Mouse (Mus musculus) stomach, embryonic 16.5 days (tissue): ENCODE measurements at regions not wholly inside any gene's neighbourhood (a gene's known extent, or its start where the extent isn't known, plus 50 kb on each side); places are given as distances from the start of the nearest gene placed in this dataset.

Experiments
- ATAC-seq: fragments of 200-750 bp; cut with Nextera tagmentation; 2 replicates; pipeline ENCODE4 v1.8.0; 2017; ENCODE audit warnings: moderate number of reproducible peaks, moderate TSS enrichment; ENCODE audit not compliant: insufficient read depth, low FRiP score
- H3K27ac ChIP-seq: fragments of 300-500 bp; sonication (generic); 2 replicates; pipeline ENCODE4 v1.5.1; 2014; ENCODE audit warnings: low read length
- H3K27me3 ChIP-seq: fragments of 300-500 bp; sonication (generic); 2 replicates; pipeline ENCODE4 v1.6.1; 2014; ENCODE audit warnings: low read length, control low read depth, mixed read lengths; ENCODE audit not compliant: control insufficient read depth, insufficient read depth
- H3K36me3 ChIP-seq: fragments of 300-500 bp; sonication (generic); 2 replicates; pipeline ENCODE4 v1.6.1; 2014; ENCODE audit warnings: low read length; ENCODE audit not compliant: control insufficient read depth, insufficient read depth
- H3K4me1 ChIP-seq: fragments of 300-500 bp; sonication (generic); 2 replicates; pipeline ENCODE4 v1.6.1; 2014; ENCODE audit warnings: low read length, control low read depth, mixed read lengths; ENCODE audit not compliant: control insufficient read depth, insufficient read depth
- H3K4me2 ChIP-seq: fragments of 300-500 bp; sonication (generic); 2 replicates; pipeline ENCODE4 v1.6.1; 2014; ENCODE audit warnings: low read depth, low read length, mixed read lengths
- H3K4me3 ChIP-seq: fragments of 300-500 bp; sonication (generic); replicated peaks from 2 replicates; pipeline ENCODE4 v1.5.1; 2014; ENCODE audit warnings: mild to moderate bottlenecking, low read length
- H3K9ac ChIP-seq: fragments of 300-500 bp; sonication (generic); 2 replicates; pipeline ENCODE4 v1.6.1; 2014; ENCODE audit warnings: low read length
- H3K9me3 ChIP-seq: fragments of 300-500 bp; sonication (generic); replicated peaks from 2 replicates; pipeline ENCODE4 v1.6.1; 2016; ENCODE audit warnings: low read length, control low read depth; ENCODE audit not compliant: control insufficient read depth
- whole genome bisulfite sequencing: fragments of 180-500 bp; shearing (Covaris S2); extraction: QIAGEN DNeasy Blood & Tissue Kit; methylation state at CpG from one replicate; pipeline ENCODE4 v1.1.7; 2014; 5-methylcytosine and 5-hydroxymethylcytosine counted together

GRCm38 (mm10) chr3:149705724-149706123, 715.4 kb upstream of the Adgrl2 start:
- no peak for ATAC-seq
- Histone ChIP-seq H3K9me3 (no peaks in the 10 kb centered on the region), H3K27ac (no peak overlapping the region), H3K4me2 (no peak overlapping the region), H3K9ac (no peak overlapping the region), H3K36me3 (no peaks in the 10 kb centered on the region), H3K4me3 (no peak overlapping the region), H3K27me3 (no peaks in the 10 kb centered on the region), H3K4me1 (no peaks in the 10 kb centered on the region)
- 89% methylated on average over 10 of the region's 10 CpGs for WGBS

DNA sequence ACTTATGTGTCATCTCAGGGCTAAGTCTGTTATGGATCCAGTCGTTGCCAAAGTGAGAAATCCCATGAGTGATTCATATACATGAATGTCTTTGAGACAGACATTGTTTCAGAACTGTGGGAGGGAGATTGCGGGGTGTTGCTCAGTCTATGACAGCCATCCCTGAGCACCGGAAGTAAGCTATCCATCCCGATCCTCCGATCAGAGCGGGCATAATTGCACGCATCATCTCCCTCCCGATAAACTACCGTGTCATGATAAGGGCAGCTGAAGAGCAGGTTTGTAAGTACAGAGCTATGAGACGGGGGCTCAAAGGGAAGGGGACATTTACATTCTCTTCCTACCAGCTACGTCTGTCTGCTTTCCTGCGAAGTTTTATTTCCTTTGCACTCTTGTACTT, 715.0 kb upstream of the Adgrl2 start:
- WGBS: 89% methylated on average over 12 of the region's 12 CpGs
- Histone ChIP-seq H3K4me3 (no peak overlapping the region), H3K27me3 (no peaks in the 10 kb centered on the region), H3K9me3 (no peaks in the 10 kb centered on the region), H3K36me3 (no peaks in the 10 kb centered on the region), H3K4me2 (no peak overlapping the region), H3K9ac (no peak overlapping the region), H3K4me1 (no peaks in the 10 kb centered on the region), H3K27ac (no peak overlapping the region)
- no peak for ATAC-seq

- Histone ChIP-seq H3K4me2 (no peak overlapping the region), H3K4me3 (no peak overlapping the region), H3K27me3 (no peaks in the 10 kb centered on the region), H3K27ac (no peak overlapping the region), H3K4me1 (no peaks in the 10 kb centered on the region), H3K9ac (no peak overlapping the region), H3K9me3 (no peaks in the 10 kb centered on the region), H3K36me3 (no peaks in the 10 kb centered on the region)
- ATAC-seq: no peak
- WGBS: 79% methylated on average over 4 of the region's 4 CpGs
These were observed 714.1 kb upstream of the Adgrl2 start for GRCm38 (mm10) chr3:149704478-149704877.

- no peaks in the 10 kb centered on the region for H3K36me3 ChIP-seq
- H3K4me2 ChIP-seq: no peak overlapping the region
- no peaks in the 10 kb centered on the region for H3K9me3 ChIP-seq
- no peak overlapping the region for H3K4me3 ChIP-seq
- H3K9ac ChIP-seq: no peak overlapping the region
- no peaks in the 10 kb centered on the region for H3K27me3 ChIP-seq
- H3K27ac ChIP-seq: no peak overlapping the region
- H3K4me1 ChIP-seq: no peaks in the 10 kb centered on the region
- WGBS: 80% methylated on average over 4 of the region's 4 CpGs
- no peak for ATAC-seq
These were observed 693.2 kb upstream of the Adgrl2 start for GRCm38 (mm10) chr3:149683561-149683960.

DNA sequence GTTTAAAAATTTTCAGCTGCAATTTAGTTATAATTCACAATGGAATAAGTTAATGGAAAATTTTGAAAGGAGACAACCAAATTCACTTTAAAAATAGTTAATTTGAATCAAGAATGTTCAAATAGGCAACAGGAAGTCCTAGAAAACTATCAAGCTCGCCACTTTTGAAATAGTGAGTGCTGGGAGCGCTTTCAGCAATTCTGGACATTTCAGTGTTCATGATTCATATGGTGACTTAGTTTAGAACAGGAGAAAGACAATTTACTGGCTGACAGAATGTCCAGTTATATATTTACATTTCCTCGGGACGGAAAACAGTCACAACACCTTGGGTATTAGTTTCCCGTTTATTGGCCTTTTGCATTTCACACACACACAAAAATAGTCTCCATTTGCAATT, 691.9 kb upstream of the Adgrl2 start:
- ATAC-seq: no peak
- Histone ChIP-seq H3K9me3 (no peaks in the 10 kb centered on the region), H3K4me2 (no peak overlapping the region), H3K9ac (no peak overlapping the region), H3K36me3 (no peaks in the 10 kb centered on the region), H3K27me3 (no peaks in the 10 kb centered on the region), H3K4me3 (no peak overlapping the region), H3K27ac (no peak overlapping the region), H3K4me1 (no peaks in the 10 kb centered on the region)
- 63% methylated on average over 5 of the region's 5 CpGs for WGBS

DNA sequence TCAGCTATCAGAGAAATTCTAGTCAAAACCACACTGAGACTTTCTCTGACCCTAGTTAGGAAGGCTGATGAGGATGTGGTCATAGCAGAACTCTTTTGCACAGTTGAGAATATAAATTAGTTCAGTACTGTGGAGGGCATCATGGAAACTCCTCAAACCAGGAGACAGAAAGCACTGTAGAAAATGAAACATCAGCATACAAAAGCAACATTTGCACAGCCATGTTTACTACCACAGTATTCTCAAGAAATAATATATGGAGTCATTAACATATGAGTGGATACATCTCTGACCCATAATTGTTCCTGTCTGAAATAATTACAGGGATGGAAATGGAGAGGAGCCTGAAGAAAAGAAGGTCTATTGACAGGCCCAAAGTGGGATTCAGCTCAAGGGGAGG, 683.6 kb upstream of the Adgrl2 start:
- no peaks in the 10 kb centered on the region for H3K36me3 ChIP-seq
- no peak overlapping the region for H3K4me3 ChIP-seq
- H3K4me2 ChIP-seq: no peak overlapping the region
- ATAC-seq: no peak
- H3K9ac ChIP-seq: no peak overlapping the region
- H3K27ac ChIP-seq: no peak overlapping the region
- no peaks in the 10 kb centered on the region for H3K27me3 ChIP-seq
- H3K9me3 ChIP-seq: no peaks in the 10 kb centered on the region
- H3K4me1 ChIP-seq: no peaks in the 10 kb centered on the region

GRCm38 (mm10) chr3:149664624-149665023, 674.3 kb upstream of the Adgrl2 start:
- ATAC-seq: no peak

DNA sequence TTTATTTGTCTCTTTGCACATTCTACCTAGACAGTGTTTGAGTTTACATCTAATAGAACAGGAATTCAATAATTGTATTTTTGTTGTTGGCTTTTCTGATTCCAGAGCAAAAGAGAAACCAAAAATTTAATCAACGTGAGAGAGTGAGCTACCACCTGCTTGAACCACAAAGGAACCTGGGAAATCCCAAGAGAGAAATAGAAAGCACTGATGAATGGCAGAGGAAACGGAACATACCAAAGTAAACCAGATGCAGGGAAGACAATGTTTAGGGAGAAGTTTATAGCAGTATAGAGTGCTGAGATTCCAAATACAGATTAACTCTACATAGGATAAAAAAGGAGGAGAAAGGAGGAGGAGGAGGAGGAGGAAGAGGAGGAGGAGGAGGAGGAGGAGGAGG, 648.0 kb upstream of the Adgrl2 start:
- Histone ChIP-seq H3K4me2 (no peak overlapping the region), H3K36me3 (no peaks in the 10 kb centered on the region), H3K4me3 (no peak overlapping the region), H3K9ac (no peak overlapping the region), H3K9me3 (no peaks in the 10 kb centered on the region), H3K4me1 (no peaks in the 10 kb centered on the region), H3K27me3 (no peaks in the 10 kb centered on the region), H3K27ac (no peak overlapping the region)
- 74% methylated on average over 2 of the region's 2 CpGs for WGBS
- ATAC-seq: no peak

More at GRCm38 (mm10) chr3:149664624-149665023, 674.3 kb upstream of the Adgrl2 start:
- Histone ChIP-seq H3K27ac (no peak overlapping the region), H3K27me3 (no peaks in the 10 kb centered on the region), H3K9ac (no peak overlapping the region), H3K36me3 (no peaks in the 10 kb centered on the region), H3K9me3 (no peaks in the 10 kb centered on the region), H3K4me2 (no peak overlapping the region), H3K4me1 (no peaks in the 10 kb centered on the region), H3K4me3 (no peak overlapping the region)
- 71% methylated on average over 3 of the region's 3 CpGs for WGBS

GRCm38 (mm10) chr3:149626186-149626585, 635.8 kb upstream of the Adgrl2 start:
- H3K4me3 ChIP-seq: no peak overlapping the region
- no peak for ATAC-seq
- no peaks in the 10 kb centered on the region for H3K27me3 ChIP-seq
- H3K9ac ChIP-seq: no peak overlapping the region
- H3K4me1 ChIP-seq: no peaks in the 10 kb centered on the region
- H3K27ac ChIP-seq: no peak overlapping the region
- no peaks in the 10 kb centered on the region for H3K9me3 ChIP-seq
- H3K36me3 ChIP-seq: no peaks in the 10 kb centered on the region
- H3K4me2 ChIP-seq: no peak overlapping the region

DNA sequence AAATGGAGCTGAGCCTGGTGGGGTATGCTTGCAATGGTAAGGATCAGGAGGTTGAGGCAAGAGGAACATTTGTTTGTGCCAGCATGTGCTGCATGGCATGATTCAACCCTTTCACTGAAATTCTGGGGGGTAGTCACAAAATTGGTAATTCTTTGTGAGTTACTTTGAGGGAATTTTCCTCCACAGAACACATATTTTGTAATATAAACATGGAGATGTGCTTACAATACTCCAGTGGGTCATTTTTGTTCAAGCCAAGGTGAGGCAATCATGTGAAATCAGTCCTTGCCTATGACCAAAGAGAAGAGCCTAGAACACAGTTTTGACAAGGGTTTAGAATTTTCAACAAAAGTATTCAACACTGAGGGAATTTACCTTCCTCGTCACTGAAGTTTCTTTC, 635.1 kb upstream of the Adgrl2 start:
- Histone ChIP-seq H3K4me1 (no peaks in the 10 kb centered on the region), H3K9ac (no peak overlapping the region), H3K27ac (no peak overlapping the region), H3K27me3 (no peaks in the 10 kb centered on the region), H3K36me3 (no peaks in the 10 kb centered on the region), H3K9me3 (no peaks in the 10 kb centered on the region), H3K4me2 (no peak overlapping the region), H3K4me3 (no peak overlapping the region)
- ATAC-seq: no peak
- WGBS: 87% methylated on average over 1 of the region's 1 CpGs
